Mouse (Mus musculus): Measurements from ENCODE around the gene Elobl. TPM values are rescaled to one million over a fixed set of nuclear protein-coding genes. Genes with fewer than 3 reads are reported as not detected.
A peak's percentile ranks its signal among the peaks of the same experiment; 100 is the strongest.
"Not testable (repeated sequence)": the region's sequence is repeated elsewhere in the genome, so short reads cannot be mapped to it uniquely, and the experiment has no call there.

Gene Elobl
- polyA plus RNA-seq, 1 experiment from 2014 or later = not detected

GRCm38 (mm10) chr11:88999723-89000526 lies 33.2 kb upstream of the Elobl start:
- Histone ChIP-seq H3K27me3 (ENCODE audit: low read depth, poor library complexity, severe bottlenecking) (peaks cover 37% of the 10 kb centered on the region), H3K36me3 (no peaks in the 10 kb centered on the region), H3K4me1 (peaks cover 22% of the 10 kb centered on the region), H3K27ac (replicated peaks) (peak overlapping the region; percentile 46), H3K9me3 (replicated peaks) (no peaks in the 10 kb centered on the region), H3K4me3 (peak overlapping the region; percentile 52)
- no peak for DNase-seq (ENCODE audit: low spot score)
- WGBS = 25% methylated on average over 33 of the region's 33 CpGs

DNA sequence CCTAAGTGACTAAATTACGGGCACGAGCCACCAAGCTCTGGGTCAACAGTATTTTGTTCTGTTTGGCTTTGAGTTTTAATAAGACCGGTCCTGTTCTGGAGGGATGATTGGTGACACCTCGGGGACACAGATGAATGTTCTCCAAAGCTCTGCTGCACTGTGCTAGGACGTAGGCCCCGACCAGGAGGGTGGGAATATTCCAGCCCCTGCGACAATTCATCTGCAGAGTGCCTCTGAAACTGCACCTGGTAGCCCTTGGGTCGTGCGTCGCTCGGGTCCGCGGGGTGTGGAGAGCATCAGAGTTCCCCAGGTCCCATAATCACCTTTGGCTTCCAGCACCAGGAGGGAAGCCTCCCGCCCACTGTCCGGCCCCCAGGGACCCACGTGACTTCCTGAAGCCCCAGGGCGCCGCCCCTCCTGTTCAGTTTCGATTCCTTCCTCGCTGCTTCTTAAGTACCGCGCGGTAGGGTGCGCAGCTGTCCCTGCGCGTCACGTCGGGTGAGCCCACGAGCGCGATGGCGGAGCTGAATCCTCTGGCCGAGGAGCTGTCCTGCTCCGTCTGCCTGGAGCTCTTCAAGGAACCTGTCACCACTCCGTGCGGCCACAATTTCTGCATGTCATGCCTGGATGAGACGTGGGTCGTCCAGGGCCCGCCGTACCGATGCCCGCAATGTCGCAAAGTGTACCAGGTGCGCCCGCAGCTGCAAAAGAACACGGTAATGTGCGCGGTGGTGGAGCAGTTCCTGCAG lies 32.4 kb upstream of the Elobl start, which contains the start of gene Trim25:
Gene Trim25, plus strand, starts transcription at position 403 of the 749 bp plus-strand sequence.
- peak within 1 kb of the TSS; percentile 52 for H3K4me3 ChIP-seq
- H3K9me3 ChIP-seq (replicated peaks) = no peaks in the 10 kb centered on the region
- no peaks in the 10 kb centered on the region for H3K36me3 ChIP-seq
- DNase-seq (ENCODE audit: low spot score) = peak; percentile 50
- WGBS = 2% methylated on average over 48 of the region's 48 CpGs
- H3K27ac ChIP-seq (replicated peaks) = peak within 1 kb of the TSS; percentile 46
- H3K4me1 ChIP-seq = peaks cover 22% of the 10 kb centered on the region
- peaks cover 37% of the 10 kb centered on the region for H3K27me3 ChIP-seq (ENCODE audit: low read depth, poor library complexity, severe bottlenecking)

- peaks cover 22% of the 10 kb centered on the region for H3K4me1 ChIP-seq
- no peaks in the 10 kb centered on the region for H3K36me3 ChIP-seq
- DNase-seq (ENCODE audit: low spot score) = no peak
- no peaks in the 10 kb centered on the region for H3K9me3 ChIP-seq (replicated peaks)
- H3K27me3 ChIP-seq (ENCODE audit: low read depth, poor library complexity, severe bottlenecking) = peaks cover 37% of the 10 kb centered on the region
- H3K4me3 ChIP-seq = no peak overlapping the region
- no peak overlapping the region for H3K27ac ChIP-seq (replicated peaks)
- 14% methylated on average over 3 of the region's 3 CpGs for WGBS
Measured at GRCm38 (mm10) chr11:88998406-88998805, 31.7 kb upstream of the Elobl start.

- not testable (repeated sequence) for H3K4me3 ChIP-seq; H3K36me3 ChIP-seq; H3K27ac ChIP-seq (replicated peaks); DNase-seq (ENCODE audit: low spot score); H3K9me3 ChIP-seq (replicated peaks)
- H3K27me3 ChIP-seq (ENCODE audit: low read depth, poor library complexity, severe bottlenecking) = peaks cover 37% of the 10 kb centered on the region
- WGBS = 87% methylated on average over 5 of the region's 5 CpGs
- H3K4me1 ChIP-seq = peaks cover 16% of the 10 kb centered on the region
Measured at GRCm38 (mm10) chr11:88997343-88997742, 30.6 kb upstream of the Elobl start.

DNA sequence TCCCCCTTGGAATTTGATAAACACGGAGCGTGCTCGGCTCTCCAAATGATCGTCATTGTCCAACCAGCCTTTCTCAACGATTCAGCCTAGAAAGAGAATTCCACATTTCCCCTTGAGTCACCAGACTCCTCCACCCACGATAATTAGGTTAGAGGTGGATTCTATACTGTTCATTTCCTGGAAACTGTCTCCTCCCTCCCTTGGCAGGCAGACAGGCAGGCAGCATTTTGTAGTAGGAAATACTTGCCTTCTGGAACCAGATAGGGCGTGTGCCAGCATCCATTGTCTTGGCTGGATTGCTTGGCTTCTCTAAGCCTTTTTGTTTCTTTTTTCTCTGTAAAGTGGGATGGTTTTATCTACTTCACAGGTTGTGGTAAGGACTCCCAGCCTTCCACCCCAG lies 29.7 kb upstream of the Elobl start:
- DNase-seq (ENCODE audit: low spot score) = no peak
- Histone ChIP-seq H3K36me3 (peaks cover 3% of the 10 kb centered on the region), H3K27ac (replicated peaks) (no peak overlapping the region), H3K9me3 (replicated peaks) (no peaks in the 10 kb centered on the region), H3K27me3 (ENCODE audit: low read depth, poor library complexity, severe bottlenecking) (peaks cover 35% of the 10 kb centered on the region), H3K4me1 (peaks cover 16% of the 10 kb centered on the region), H3K4me3 (no peak overlapping the region)
- WGBS = 86% methylated on average over 7 of the region's 7 CpGs

GRCm38 (mm10) chr11:88995616-88996015 lies 28.9 kb upstream of the Elobl start:
- Histone ChIP-seq H3K27ac (replicated peaks) (no peak overlapping the region), H3K27me3 (ENCODE audit: low read depth, poor library complexity, severe bottlenecking) (peaks cover 29% of the 10 kb centered on the region), H3K4me3 (no peak overlapping the region), H3K36me3 (peaks cover 11% of the 10 kb centered on the region), H3K4me1 (peaks cover 16% of the 10 kb centered on the region), H3K9me3 (replicated peaks) (no peaks in the 10 kb centered on the region)
- WGBS = 95% methylated on average over 2 of the region's 2 CpGs
- DNase-seq (ENCODE audit: low spot score) = no peak

DNA sequence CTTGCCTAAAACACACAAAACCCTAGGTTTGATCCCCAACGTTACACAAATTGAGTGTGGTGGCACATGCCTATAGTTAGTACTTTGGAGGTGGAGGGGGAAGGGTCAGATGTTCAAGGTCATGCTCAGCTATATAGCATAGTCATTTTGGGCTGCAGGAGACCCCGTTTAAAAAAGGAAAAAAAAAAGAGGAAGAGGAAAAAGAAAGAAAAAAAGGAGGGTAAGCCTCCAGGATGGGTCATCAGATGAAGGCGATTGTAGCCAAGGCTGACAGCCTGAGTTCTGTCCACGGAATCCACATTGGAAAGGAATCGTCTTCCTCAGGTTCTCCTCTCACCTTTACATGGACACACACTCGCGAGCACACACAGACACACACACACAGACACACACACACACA lies 27.8 kb upstream of the Elobl start:
- WGBS = 92% methylated on average over 7 of the region's 7 CpGs
- Histone ChIP-seq H3K4me3 (no peak overlapping the region), H3K9me3 (replicated peaks) (no peaks in the 10 kb centered on the region), H3K27me3 (ENCODE audit: low read depth, poor library complexity, severe bottlenecking) (peaks cover 18% of the 10 kb centered on the region), H3K27ac (replicated peaks) (no peak overlapping the region), H3K36me3 (peaks cover 19% of the 10 kb centered on the region), H3K4me1 (peaks cover 13% of the 10 kb centered on the region)
- DNase-seq (ENCODE audit: low spot score) = no peak

- Histone ChIP-seq H3K27me3 (ENCODE audit: low read depth, poor library complexity, severe bottlenecking) (peaks cover 9% of the 10 kb centered on the region), H3K4me1 (peaks cover 5% of the 10 kb centered on the region; the same call in 1 of the 2 replicates), H3K27ac (replicated peaks) (no peak overlapping the region), H3K4me3 (no peak overlapping the region), H3K36me3 (peaks cover 25% of the 10 kb centered on the region), H3K9me3 (replicated peaks) (no peaks in the 10 kb centered on the region)
- DNase-seq (ENCODE audit: low spot score) = no peak
- WGBS = 20% methylated on average over 5 of the region's 5 CpGs
Measured at GRCm38 (mm10) chr11:88993625-88994024, 26.9 kb upstream of the Elobl start.

GRCm38 (mm10) chr11:88993186-88993585 lies 26.5 kb upstream of the Elobl start:
- WGBS = 52% methylated on average over 7 of the region's 7 CpGs
- Histone ChIP-seq H3K27ac (replicated peaks) (no peak overlapping the region), H3K27me3 (ENCODE audit: low read depth, poor library complexity, severe bottlenecking) (peaks cover 5% of the 10 kb centered on the region), H3K36me3 (peaks cover 29% of the 10 kb centered on the region), H3K4me1 (peaks cover under 1% of the 10 kb centered on the region; the same call in 1 of the 2 replicates), H3K4me3 (no peak overlapping the region), H3K9me3 (replicated peaks) (no peaks in the 10 kb centered on the region)
- no peak for DNase-seq (ENCODE audit: low spot score)

GRCm38 (mm10) chr11:88989530-88989929 lies 22.8 kb upstream of the Elobl start:
- peaks cover 65% of the 10 kb centered on the region for H3K36me3 ChIP-seq

GRCm38 (mm10) chr11:88988956-88989355 lies 22.2 kb upstream of the Elobl start:
- DNase-seq (ENCODE audit: low spot score) = no peak
- no peaks in the 10 kb centered on the region for H3K9me3 ChIP-seq (replicated peaks)
- H3K4me3 ChIP-seq = no peak overlapping the region
- no peaks in the 10 kb centered on the region for H3K27me3 ChIP-seq (ENCODE audit: low read depth, poor library complexity, severe bottlenecking)
- WGBS = 78% methylated on average over 5 of the region's 5 CpGs
- no peaks in the 10 kb centered on the region for H3K4me1 ChIP-seq
- H3K27ac ChIP-seq (replicated peaks) = no peak overlapping the region
- peaks cover 70% of the 10 kb centered on the region for H3K36me3 ChIP-seq

More at GRCm38 (mm10) chr11:88989530-88989929, 22.8 kb upstream of the Elobl start:
- H3K9me3 ChIP-seq (replicated peaks) = no peaks in the 10 kb centered on the region
- DNase-seq (ENCODE audit: low spot score) = no peak
- H3K4me3 ChIP-seq = no peak overlapping the region
- WGBS = 72% methylated on average over 5 of the region's 5 CpGs
- H3K4me1 ChIP-seq = no peaks in the 10 kb centered on the region
- no peaks in the 10 kb centered on the region for H3K27me3 ChIP-seq (ENCODE audit: low read depth, poor library complexity, severe bottlenecking)
- H3K27ac ChIP-seq (replicated peaks) = no peak overlapping the region

GRCm38 (mm10) chr11:88986616-88987015 lies 19.9 kb upstream of the Elobl start:
- Histone ChIP-seq H3K36me3 (peaks cover 90% of the 10 kb centered on the region), H3K27me3 (ENCODE audit: low read depth, poor library complexity, severe bottlenecking) (no peaks in the 10 kb centered on the region), H3K27ac (replicated peaks) (no peak overlapping the region), H3K9me3 (replicated peaks) (no peaks in the 10 kb centered on the region), H3K4me1 (no peaks in the 10 kb centered on the region), H3K4me3 (no peak overlapping the region)
- no peak for DNase-seq (ENCODE audit: low spot score)
- WGBS = 87% methylated on average over 10 of the region's 10 CpGs

DNA sequence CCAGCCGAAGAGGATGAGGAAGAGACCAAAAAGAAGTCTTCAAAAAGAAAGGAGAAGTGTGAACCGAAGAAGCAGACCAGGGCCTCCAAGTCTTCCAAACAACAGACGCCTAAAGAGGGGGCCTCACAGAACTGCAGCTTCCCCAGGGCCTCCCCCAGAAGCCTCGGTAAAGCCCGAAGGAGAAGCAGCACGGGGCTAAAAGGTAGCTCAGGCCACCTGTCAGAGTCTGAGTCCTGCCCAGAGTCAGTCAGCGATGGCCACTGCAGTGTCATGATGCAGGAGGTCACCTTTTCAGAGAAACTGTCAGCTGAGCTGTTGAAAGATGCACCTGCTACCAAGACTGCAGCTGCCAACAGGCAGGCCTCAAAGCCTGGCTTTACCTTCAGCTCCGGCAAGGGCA lies 14.6 kb upstream of the Elobl start:
- DNase-seq (ENCODE audit: low spot score) = no peak
- Histone ChIP-seq H3K27ac (replicated peaks) (no peak overlapping the region), H3K4me1 (no peaks in the 10 kb centered on the region), H3K36me3 (peaks cover 63% of the 10 kb centered on the region), H3K27me3 (ENCODE audit: low read depth, poor library complexity, severe bottlenecking) (no peaks in the 10 kb centered on the region), H3K4me3 (no peak overlapping the region), H3K9me3 (replicated peaks) (no peaks in the 10 kb centered on the region)
- 91% methylated on average over 8 of the region's 8 CpGs for WGBS

Measured in midbrain, embryonic 10.5 days (tissue).